Comparison of ENCODE assay signal across 12 mouse cellular contexts in genomic region chr8:94981848-94982247, GRCm38 (mm10). TPM values are rescaled to one million over a fixed set of nuclear protein-coding genes. Genes with fewer than 3 reads are reported as not detected.
DNase-seq lines count a peak whose midpoint lies in the region; ATAC-seq and TF ChIP-seq lines count a peak whose summit lies in the region.
"Had no signal": no experiment of that assay in that cellular context is flagged by ENCODE, and none has a peak within 500 bp of the region (broad histone marks: within the 10 kb centered on the region; RNA-seq: fewer than 3 reads in every experiment).

No protein-coding gene starts in this region.

- H3K36me3 ChIP-seq in kidney, postnatal 0 days (ENCODE audit: insufficient read depth, low read length), result no peaks in the 10 kb centered on the region
- no peaks in the 10 kb centered on the region for H3K36me3 ChIP-seq in kidney, embryonic 14.5 days (ENCODE audit: control insufficient read depth, insufficient read depth, low read length)
- no peaks in the 10 kb centered on the region for H3K36me3 ChIP-seq in hindbrain, postnatal 0 days (ENCODE audit: insufficient read depth, low read length)
- H3K36me3 ChIP-seq: limb, embryonic 15.5 days; neural tube, embryonic 12.5 days had no signal

- H3K27ac ChIP-seq in kidney, postnatal 0 days, result peak overlapping the region; percentile 97
- no peak overlapping the region for H3K27ac ChIP-seq in kidney, embryonic 14.5 days (ENCODE audit: low read depth, low read length)
- peak overlapping the region; percentile 68; the same call in 1 of the 2 replicates for H3K27ac ChIP-seq in hindbrain, postnatal 0 days
- H3K27ac ChIP-seq: neural tube, embryonic 12.5 days had no signal

- 0 out of 2 replicates have a peak overlapping the region, but pooled peaks have one; percentile 1 for H3K9ac ChIP-seq in kidney, postnatal 0 days (ENCODE audit: low read depth, low read length)
- H3K9ac ChIP-seq in kidney, embryonic 14.5 days (ENCODE audit: low read depth, low read length), result no peak overlapping the region
- H3K9ac ChIP-seq in hindbrain, postnatal 0 days (replicated peaks; ENCODE audit: low read length), result no peak overlapping the region
- H3K9ac ChIP-seq: limb, embryonic 15.5 days; neural tube, embryonic 12.5 days had no signal

- no peaks in the 10 kb centered on the region for H3K27me3 ChIP-seq in kidney, postnatal 0 days (ENCODE audit: insufficient read depth, low read length)
- H3K27me3 ChIP-seq in kidney, embryonic 14.5 days (ENCODE audit: control insufficient read depth, insufficient read depth, low read length), result 0 out of 2 replicates have a peak, but pooled peaks cover 3% of the 10 kb centered on the region
- H3K27me3 ChIP-seq in hindbrain, postnatal 0 days (ENCODE audit: insufficient read depth, low read length), result no peaks in the 10 kb centered on the region

- H3K9me3 ChIP-seq in kidney, postnatal 0 days (replicated peaks; ENCODE audit: low read length), result no peaks in the 10 kb centered on the region
- no peaks in the 10 kb centered on the region for H3K9me3 ChIP-seq in kidney, embryonic 14.5 days (ENCODE audit: control insufficient read depth, low read length)
- H3K9me3 ChIP-seq in hindbrain, postnatal 0 days (ENCODE audit: low read length), result no peaks in the 10 kb centered on the region
- H3K9me3 ChIP-seq: limb, embryonic 15.5 days; neural tube, embryonic 12.5 days had no signal

- TF ChIP-seq CTCF in kidney, postnatal 0 days (IDR thresholded peaks at IDR 0.05; ENCODE audit: low read depth), result no peak
- no peak for TF ChIP-seq CTCF in hindbrain, postnatal 0 days (IDR thresholded peaks at IDR 0.05; ENCODE audit: low read depth)

- no peak for ATAC-seq in kidney, postnatal 0 days (replicated peaks; ENCODE audit: low FRiP score, low read depth)
- ATAC-seq in kidney, embryonic 14.5 days (ENCODE audit: low FRiP score, low TSS enrichment), result no peak
- ATAC-seq in hindbrain, postnatal 0 days, result peak; percentile 33

- H3K4me3 ChIP-seq in kidney, postnatal 0 days (replicated peaks; ENCODE audit: low read depth, low read length), result no peak overlapping the region
- no peak overlapping the region for H3K4me3 ChIP-seq in kidney, embryonic 14.5 days (ENCODE audit: low read length)
- no peak overlapping the region for H3K4me3 ChIP-seq in hindbrain, postnatal 0 days (ENCODE audit: low read length)
- H3K4me3 ChIP-seq: limb, embryonic 15.5 days; neural tube, embryonic 12.5 days had no signal

- no peak for DNase-seq in kidney, postnatal 0 days (ENCODE audit: low spot score)
- DNase-seq in MN1 (ENCODE audit: low spot score), result peak; percentile 67
- DNase-seq in brain, adult 2 months (ENCODE audit: low read depth, low spot score), result peak; percentile 40
- peak; percentile 81 for DNase-seq in hindbrain, postnatal 0 days (ENCODE audit: low spot score)
- DNase-seq in embryo, embryonic 10 days (ENCODE audit: low spot score), result no peak
- no peak for DNase-seq in frontal cortex, postnatal 14 days (ENCODE audit: low spot score in 2 of 2)
- no peak for DNase-seq in thymus, adult 18-20 months
- DNase-seq: layer of hippocampus, postnatal 36 days; lung, postnatal 4 days had no signal

- 68% methylated on average over 7 of the region's 7 CpGs for WGBS in kidney, postnatal 0 days
- 71% methylated on average over 7 of the region's 7 CpGs for WGBS in kidney, embryonic 14.5 days
- WGBS in hindbrain, postnatal 0 days, result 27% methylated on average over 7 of the region's 7 CpGs

- peaks cover 31% of the 10 kb centered on the region for H3K4me1 ChIP-seq in kidney, postnatal 0 days (replicated peaks; ENCODE audit: insufficient read depth, low read length)
- peaks cover 26% of the 10 kb centered on the region for H3K4me1 ChIP-seq in kidney, embryonic 14.5 days (ENCODE audit: control insufficient read depth, insufficient read depth, low read length)
- H3K4me1 ChIP-seq in hindbrain, postnatal 0 days (ENCODE audit: insufficient read depth, low read length), result peaks cover 50% of the 10 kb centered on the region

- peak overlapping the region; percentile 6; the same call in 1 of the 2 replicates for H3K4me2 ChIP-seq in kidney, postnatal 0 days (ENCODE audit: low read length)
- no peak overlapping the region for H3K4me2 ChIP-seq in kidney, embryonic 14.5 days (replicated peaks; ENCODE audit: low read depth, low read length)
- H3K4me2 ChIP-seq in hindbrain, postnatal 0 days (ENCODE audit: low read depth, low read length), result no peak overlapping the region
- H3K4me2 ChIP-seq: limb, embryonic 15.5 days; neural tube, embryonic 12.5 days had no signal

RNA-seq across cellular contexts. Expression of gene Adgrg1, which starts 7.3 kb away (rescaled TPM):
- 109 and 125 TPM in 2 replicates for polyA plus RNA-seq in kidney, postnatal 0 days (2015; fragmentation: Nextera tagmentation; extraction: Ambion mirVana)
- polyA plus RNA-seq in kidney, embryonic 14.5 days (2014; fragmentation: Nextera tagmentation; extraction: Ambion mirVana), result 15.5 and 31.3 TPM in 2 replicates
- total RNA-seq in hindbrain, postnatal 0 days (2014; rRNA removed), result 236 and 284 TPM in 2 replicates
- 105 TPM in 2 replicates for polyA plus RNA-seq in hindbrain, postnatal 0 days (2015; fragmentation: Nextera tagmentation; extraction: Ambion mirVana)

RNA-seq across cellular contexts. Expression of gene Adgrg3, which starts 35.6 kb away (rescaled TPM):
- 3.7 and 4.4 TPM in 2 replicates for polyA plus RNA-seq in kidney, postnatal 0 days (2015; fragmentation: Nextera tagmentation; extraction: Ambion mirVana)
- 2.9 and 3.8 TPM in 2 replicates for polyA plus RNA-seq in kidney, embryonic 14.5 days (2014; fragmentation: Nextera tagmentation; extraction: Ambion mirVana)
- 1.3 TPM in 2 replicates for total RNA-seq in hindbrain, postnatal 0 days (2014; rRNA removed)
- 0.52 and 0.54 TPM in 2 replicates for polyA plus RNA-seq in hindbrain, postnatal 0 days (2015; fragmentation: Nextera tagmentation; extraction: Ambion mirVana)

RNA-seq across cellular contexts. Expression of gene Adgrg5, which starts 58.4 kb away (rescaled TPM):
- not detected in 2 replicates for polyA plus RNA-seq in kidney, postnatal 0 days (2015; fragmentation: Nextera tagmentation; extraction: Ambion mirVana)
- polyA plus RNA-seq in kidney, embryonic 14.5 days (2014; fragmentation: Nextera tagmentation; extraction: Ambion mirVana), result not detected in 2 replicates
- not detected in 2 replicates for total RNA-seq in hindbrain, postnatal 0 days (2014; rRNA removed)
- 0.11 TPM in 1 of 2 replicates, not detected in the other for polyA plus RNA-seq in hindbrain, postnatal 0 days (2015; fragmentation: Nextera tagmentation; extraction: Ambion mirVana)
- total RNA-seq: layer of hippocampus, postnatal 36 days had no signal

Comparison
In these comparisons a context has a peak if more than half of its experiments do, and no peak if none do; other contexts are left out.
1. DNase-seq: peak in MN1 (single experiment), brain, adult 2 months (single experiment) and hindbrain, postnatal 0 days (single experiment); none in kidney, postnatal 0 days (single experiment), embryo, embryonic 10 days (single experiment), frontal cortex, postnatal 14 days (0 of 2) and thymus, adult 18-20 months (0 of 2).